Mouse (Mus musculus): ENCODE results near the gene Hnrnpu.
A peak's percentile ranks its signal among the peaks of the same experiment; 100 is the strongest.
"Not testable (repeated sequence)": the region's sequence is repeated elsewhere in the genome, so short reads cannot be mapped to it uniquely, and the experiment has no call there.

Gene Hnrnpu

DNA sequence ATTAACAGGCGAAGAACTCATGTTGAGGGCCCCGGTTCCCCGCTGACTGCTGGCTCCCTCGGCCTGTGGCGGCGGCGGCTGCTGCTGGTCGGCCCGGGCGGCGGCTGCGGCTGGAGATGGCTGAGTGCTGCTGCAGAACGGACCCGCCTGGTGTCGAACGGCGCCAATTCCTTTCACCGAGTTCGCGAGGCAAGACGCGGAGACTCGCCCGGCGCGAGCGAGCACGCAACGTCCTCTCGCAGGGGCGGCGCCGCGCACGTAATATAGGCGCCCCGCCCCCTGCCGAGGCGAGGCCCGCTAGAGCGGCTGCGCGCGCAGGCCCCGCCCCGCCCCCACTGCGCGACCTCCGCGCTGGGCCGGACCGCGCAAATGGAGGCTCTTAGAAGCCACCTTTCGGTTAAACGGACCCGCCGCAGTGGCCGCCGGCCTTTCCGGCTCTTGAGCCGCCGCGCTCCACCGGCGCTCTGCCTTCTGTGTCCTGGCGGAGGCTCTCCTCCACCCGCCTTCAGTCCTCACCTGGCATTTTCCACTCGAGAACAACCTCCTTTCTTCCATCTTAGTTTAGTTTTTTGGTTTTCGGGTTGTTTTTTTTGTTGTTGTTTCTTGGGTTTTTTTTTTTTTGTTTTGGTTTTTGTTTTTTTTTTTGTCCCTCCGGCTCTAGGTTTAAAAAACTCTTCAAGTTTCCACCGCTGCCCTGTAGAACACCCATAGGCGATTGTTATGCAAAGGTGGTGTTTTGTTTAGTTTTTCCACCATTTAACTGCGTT is at the start of gene Hnrnpu:
Gene Hnrnpu (minus strand): TSS at position 247 of the 767 bp plus-strand sequence.
- DNase-seq (ENCODE audit: low spot score) = peak; percentile 97

GRCm38 (mm10) chr1:178382165-178382564 is 44.6 kb upstream of the Hnrnpu start:
- no peak for DNase-seq (ENCODE audit: low spot score)

GRCm38 (mm10) chr1:178379224-178379623 is 41.6 kb upstream of the Hnrnpu start:
- no peak for DNase-seq (ENCODE audit: low spot score)

DNA sequence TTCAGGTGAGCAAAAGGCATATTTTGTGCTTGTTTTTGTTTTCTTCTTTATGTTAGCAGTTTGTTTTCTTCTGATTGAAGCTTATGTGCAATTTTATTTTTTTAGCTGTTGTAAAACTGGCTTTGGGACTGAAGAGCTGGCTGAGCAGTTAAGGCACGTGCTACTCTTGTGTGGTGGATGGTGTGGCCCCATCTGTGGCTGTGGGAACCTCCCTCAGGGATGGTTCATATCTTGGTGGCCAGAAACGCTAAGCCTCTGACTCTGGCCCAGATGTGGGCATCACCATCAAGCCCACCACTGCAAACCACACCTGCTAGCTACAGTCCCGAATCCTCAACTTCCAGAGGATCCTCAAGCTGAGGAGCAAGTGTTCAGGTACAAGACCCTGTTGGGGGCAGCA is 40.5 kb upstream of the Hnrnpu start:
- no peak for DNase-seq (ENCODE audit: low spot score)

DNA sequence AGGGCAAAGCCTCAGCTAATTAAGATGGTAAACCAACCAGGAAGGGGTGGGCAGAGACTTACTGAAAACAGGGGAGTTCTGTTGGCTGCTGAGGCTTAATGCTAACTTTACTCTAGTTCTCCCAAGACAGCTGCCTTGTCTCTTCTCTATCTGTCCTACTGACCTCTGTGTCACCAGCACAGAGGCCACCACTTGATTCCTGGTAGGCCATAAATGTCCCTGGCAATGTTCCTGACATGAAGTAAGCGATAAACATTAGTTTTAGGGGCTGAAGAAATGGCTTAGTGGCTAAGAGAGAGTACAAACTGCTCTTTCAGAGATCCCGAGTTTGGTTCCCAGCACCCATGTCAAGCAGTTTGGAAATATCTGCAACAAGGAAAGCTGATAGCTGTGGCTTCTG is 39.3 kb upstream of the Hnrnpu start:
- no peak for DNase-seq (ENCODE audit: low spot score)

DNA sequence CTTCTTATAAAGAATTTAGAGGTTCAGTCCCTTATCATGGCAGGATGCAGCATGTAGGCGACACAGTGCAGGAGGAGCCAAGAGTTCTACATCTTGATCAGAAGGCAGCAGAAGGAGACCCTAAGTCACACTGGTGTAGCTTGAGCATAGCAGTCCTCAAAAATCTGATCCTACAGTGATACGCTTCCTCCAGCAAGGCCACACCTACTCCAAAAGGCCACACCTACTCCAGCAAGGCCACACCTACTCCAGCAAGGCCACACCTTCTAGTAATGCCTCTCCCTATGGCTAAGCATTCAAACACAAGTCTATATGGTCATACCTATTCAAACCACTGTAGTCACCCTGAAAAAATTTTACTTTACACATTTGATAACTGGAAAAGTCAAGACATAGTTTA is 38.5 kb upstream of the Hnrnpu start:
- DNase-seq (ENCODE audit: low spot score) = no peak

- no peak for DNase-seq (ENCODE audit: low spot score)
These were observed 37.8 kb upstream of the Hnrnpu start for GRCm38 (mm10) chr1:178375381-178375780.

DNA sequence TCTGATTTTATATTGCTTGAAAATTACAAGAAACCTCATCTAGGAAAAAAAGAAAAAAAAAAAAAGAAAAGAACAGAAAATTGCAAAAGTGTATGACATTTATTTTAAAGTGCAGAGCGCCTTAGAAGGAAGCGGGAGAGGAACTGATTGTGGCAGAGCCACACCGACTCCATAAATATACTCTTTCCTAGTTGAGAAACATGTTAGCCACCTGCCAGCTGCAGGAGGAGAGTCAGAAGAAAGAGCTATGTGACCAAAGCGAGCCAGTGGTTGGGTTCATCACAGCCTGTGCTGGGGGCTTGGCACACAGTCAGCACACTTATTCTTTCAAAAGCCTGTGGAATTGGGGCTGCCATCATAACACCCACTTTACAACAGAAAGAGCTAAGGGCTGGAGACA is 35.1 kb upstream of the Hnrnpu start:
- DNase-seq (ENCODE audit: low spot score) = no peak

GRCm38 (mm10) chr1:178369272-178369651 is 31.7 kb upstream of the Hnrnpu start:
- peak; percentile 76 for DNase-seq (ENCODE audit: low spot score)

DNA sequence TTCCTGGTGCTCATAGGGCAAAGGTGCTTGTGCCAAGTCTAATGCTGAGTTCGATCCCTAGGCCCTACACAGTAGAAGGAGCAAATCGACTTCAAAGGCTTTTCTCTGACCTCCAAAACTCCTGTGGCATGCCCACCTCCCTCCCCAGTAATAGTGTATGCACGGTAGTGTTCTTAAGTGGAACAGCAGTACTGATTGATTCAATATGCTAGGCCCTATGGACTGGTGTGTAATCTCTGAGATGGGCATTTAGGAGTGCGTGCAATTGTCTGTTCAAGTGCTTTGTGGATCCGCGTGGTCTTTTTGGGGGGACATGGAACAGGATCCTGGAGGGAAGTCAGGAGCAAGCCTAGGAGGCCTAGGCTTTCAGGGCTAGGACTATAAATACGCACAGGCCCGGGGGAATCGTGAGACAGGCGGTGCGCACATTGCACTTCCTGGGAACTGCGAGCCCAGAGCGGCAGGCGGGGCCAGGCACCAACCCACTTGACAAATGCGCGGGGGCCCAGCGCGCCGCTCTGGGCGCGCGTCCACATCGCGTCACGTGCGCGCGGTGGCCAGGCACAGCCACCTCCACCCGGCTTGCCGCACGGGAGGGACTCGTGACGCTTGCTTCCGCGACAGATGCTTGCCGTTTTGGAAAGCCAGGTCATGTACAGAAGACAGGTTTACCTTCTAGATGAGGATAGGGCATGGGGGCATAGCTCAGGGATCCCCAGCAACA is 31.1 kb upstream of the Hnrnpu start:
- peak; percentile 90 for DNase-seq (ENCODE audit: low spot score)

- DNase-seq (ENCODE audit: low spot score) = no peak
These were observed 30.5 kb upstream of the Hnrnpu start for GRCm38 (mm10) chr1:178368121-178368520.

- no peak for DNase-seq (ENCODE audit: low spot score)
These were observed 27.6 kb upstream of the Hnrnpu start for GRCm38 (mm10) chr1:178365171-178365570.

DNA sequence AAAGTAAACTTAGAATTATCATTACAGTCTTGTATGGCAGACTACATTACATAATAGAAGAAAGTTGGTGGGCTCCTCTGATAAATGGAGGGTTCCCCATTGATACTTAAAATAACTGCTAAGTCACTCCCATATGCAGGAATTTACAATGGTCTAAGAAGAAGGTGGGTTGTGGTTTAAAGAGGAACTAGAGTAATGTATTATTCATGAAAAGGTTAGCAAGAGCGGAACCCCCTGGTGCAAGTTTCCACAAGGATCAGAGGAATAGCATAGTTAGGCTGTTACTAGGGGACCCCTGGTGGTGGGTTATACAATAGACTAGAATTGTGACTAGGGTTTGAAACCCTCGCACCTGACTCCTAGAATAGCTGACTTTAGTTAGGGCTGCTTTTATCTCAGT is 23.1 kb upstream of the Hnrnpu start:
- DNase-seq (ENCODE audit: low spot score) = no peak

DNA sequence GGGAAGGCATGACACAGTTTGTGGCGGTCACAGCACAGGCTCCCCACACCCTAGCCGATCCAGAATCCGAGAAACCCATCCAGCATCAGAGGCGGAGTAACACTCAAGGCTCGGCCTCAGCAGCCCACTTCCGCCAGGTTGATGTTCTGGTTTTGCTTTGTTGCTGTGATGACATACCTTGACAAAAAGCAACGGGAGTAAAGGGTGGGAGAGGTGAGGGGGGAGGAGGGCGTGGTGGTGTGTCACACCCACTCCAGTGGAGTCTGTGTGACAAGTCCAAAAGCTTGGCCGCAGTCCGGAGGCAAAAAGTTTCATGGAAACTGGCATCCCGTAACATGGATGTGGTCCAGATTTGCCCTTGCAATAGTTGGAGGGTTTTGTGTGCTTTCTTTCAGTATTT is 22.7 kb upstream of the Hnrnpu start:
- no peak for DNase-seq (ENCODE audit: low spot score)

- no peak for DNase-seq (ENCODE audit: low spot score)
These were observed 20.4 kb upstream of the Hnrnpu start for GRCm38 (mm10) chr1:178357776-178358710.

- DNase-seq (ENCODE audit: low spot score) = no peak
These were observed 17.0 kb upstream of the Hnrnpu start for GRCm38 (mm10) chr1:178354576-178354975.

DNA sequence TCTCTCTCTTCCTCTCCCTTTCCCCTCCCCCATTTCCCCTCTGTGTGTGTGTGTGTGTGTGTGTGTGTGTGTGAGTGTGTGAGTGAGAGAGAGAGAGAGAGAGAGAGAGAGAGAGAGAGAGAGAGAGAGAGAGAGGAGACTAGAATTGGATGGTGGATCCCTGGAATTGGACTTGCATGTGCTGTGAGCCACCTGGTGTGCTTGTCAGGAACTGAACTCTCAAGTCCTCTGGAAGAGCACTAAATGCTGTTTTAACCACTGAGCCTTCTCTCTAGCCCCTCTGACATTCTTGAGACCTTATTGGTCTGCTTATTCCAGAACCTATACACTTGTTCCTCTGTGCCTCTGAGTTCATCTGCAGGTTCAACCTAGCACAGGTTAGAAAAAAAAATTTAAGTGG is 14.0 kb upstream of the Hnrnpu start:
- DNase-seq (ENCODE audit: low spot score) = no peak

- DNase-seq (ENCODE audit: low spot score) = no peak
These were observed 13.2 kb upstream of the Hnrnpu start for GRCm38 (mm10) chr1:178350792-178351191.

GRCm38 (mm10) chr1:178344071-178344805 is 6.6 kb upstream of the Hnrnpu start:
- not testable (repeated sequence) for DNase-seq (ENCODE audit: low spot score)

GRCm38 (mm10) chr1:178342612-178343011 is 5.0 kb upstream of the Hnrnpu start:
- DNase-seq (ENCODE audit: low spot score) = no peak

GRCm38 (mm10) chr1:178342063-178342462 is 4.5 kb upstream of the Hnrnpu start:
- no peak for DNase-seq (ENCODE audit: low spot score)

- no peak for DNase-seq (ENCODE audit: low spot score)
These were observed 3.8 kb upstream of the Hnrnpu start for GRCm38 (mm10) chr1:178341435-178341834.
